Mouse (Mus musculus) midbrain, embryonic 12.5 days (tissue): Measurements from ENCODE around the gene Tk2. TPM values are rescaled to one million over a fixed set of nuclear protein-coding genes. Genes with fewer than 3 reads are reported as not detected.
"Not testable (repeated sequence)": the region's sequence is repeated elsewhere in the genome, so short reads cannot be mapped to it uniquely, and the experiment has no call there.

ENCODE experiments used
- ATAC-seq: fragments of 200-750 bp; cut with Nextera tagmentation; 2 replicates; pipeline ENCODE4 v1.8.0; 2017; ENCODE audit warnings: low read depth, moderate TSS enrichment, moderate library complexity; ENCODE audit not compliant: low FRiP score
- H3K27ac ChIP-seq: fragments of 300-500 bp; sonication (generic); replicated peaks from 2 replicates; pipeline ENCODE4 v1.5.1; 2016; ENCODE audit warnings: mild to moderate bottlenecking
- H3K27me3 ChIP-seq: fragments of 300-500 bp; sonication (generic); 2 replicates; pipeline ENCODE4 v1.6.1; 2016; ENCODE audit warnings: mild to moderate bottlenecking
- H3K36me3 ChIP-seq: fragments of 300-500 bp; sonication (generic); 2 replicates; pipeline ENCODE4 v1.6.1; 2016
- H3K4me1 ChIP-seq: fragments of 300-500 bp; sonication (generic); 2 replicates; pipeline ENCODE4 v1.6.1; 2016
- H3K4me2 ChIP-seq: fragments of 300-500 bp; sonication (generic); replicated peaks from 2 replicates; pipeline ENCODE4 v1.6.1; 2016; ENCODE audit warnings: mild to moderate bottlenecking, moderate library complexity
- H3K4me3 ChIP-seq: fragments of 300-500 bp; sonication (generic); 2 replicates; pipeline ENCODE4 v1.5.1; 2016; ENCODE audit warnings: mild to moderate bottlenecking
- H3K9ac ChIP-seq: fragments of 300-500 bp; sonication (generic); replicated peaks from 2 replicates; pipeline ENCODE4 v1.6.1; 2016; ENCODE audit warnings: mild to moderate bottlenecking, moderate library complexity
- H3K9me3 ChIP-seq: fragments of 300-500 bp; sonication (generic); 2 replicates; pipeline ENCODE4 v1.6.1; 2016; ENCODE audit warnings: mild to moderate bottlenecking
- WGBS: fragments of 180-500 bp; shearing (Covaris S2); methylation state at CpG from one replicate; pipeline ENCODE4 v1.1.7; 2016; 5-methylcytosine and 5-hydroxymethylcytosine counted together
- polyA plus RNA-seq: library from polyadenylated mRNA; unstranded; fragments of >200 nt; fragmentation: Nextera tagmentation; extraction: Ambion mirVana; gene quantifications from 2 replicates; pipeline ENCODE4 v1.2.1, GENCODE M21; 2016

Gene Tk2
- polyA plus RNA-seq: 38.2 and 42.5 TPM in 2 replicates

GRCm38 (mm10) chr8:104248276-104248675, at the start of gene Tk2:
Gene Tk2 (minus strand): TSS chr8:104248558.
- H3K4me2 ChIP-seq: peak within 1 kb of the TSS; percentile 65
- under 1% methylated on average over 26 of the region's 28 CpGs for WGBS
- no peak within 1 kb of the TSS for H3K27ac ChIP-seq
- H3K36me3 ChIP-seq: peaks cover 14% of the 10 kb centered on the region; the same call in 1 of the 2 replicates
- H3K9me3 ChIP-seq: no peaks in the 10 kb centered on the region
- H3K4me1 ChIP-seq: peaks cover 22% of the 10 kb centered on the region
- peak within 1 kb of the TSS; percentile 74 for H3K4me3 ChIP-seq
- H3K27me3 ChIP-seq: no peaks in the 10 kb centered on the region
- peak; percentile 89 for ATAC-seq
- H3K9ac ChIP-seq: peak within 1 kb of the TSS; percentile 82

- Histone ChIP-seq H3K27me3 (no peaks in the 10 kb centered on the region), H3K27ac (no peak overlapping the region), H3K9ac (no peak overlapping the region), H3K36me3 (no peaks in the 10 kb centered on the region), H3K4me3 (no peak overlapping the region), H3K9me3 (no peaks in the 10 kb centered on the region), H3K4me1 (no peaks in the 10 kb centered on the region), H3K4me2 (no peak overlapping the region)
- ATAC-seq: no peak
- 95% methylated on average over 1 of the region's 1 CpGs for WGBS
These were observed 46.0 kb upstream of the Tk2 start for GRCm38 (mm10) chr8:104294396-104294795.

- WGBS: 91% methylated on average over 12 of the region's 12 CpGs
- not testable (repeated sequence) for H3K27me3 ChIP-seq, H3K9me3 ChIP-seq, H3K4me3 ChIP-seq, H3K36me3 ChIP-seq, ATAC-seq, H3K4me2 ChIP-seq, H3K9ac ChIP-seq, H3K27ac ChIP-seq, H3K4me1 ChIP-seq
These were observed 44.7 kb upstream of the Tk2 start, which contains the start of gene Cmtm2a for GRCm38 (mm10) chr8:104293081-104293480. Gene Cmtm2a (minus strand): TSS chr8:104293181.

GRCm38 (mm10) chr8:104268937-104269440, 20.6 kb upstream of the Tk2 start:
- Histone ChIP-seq H3K27ac (no peak overlapping the region), H3K4me2 (no peak overlapping the region), H3K27me3 (no peaks in the 10 kb centered on the region), H3K36me3 (peaks cover 8% of the 10 kb centered on the region), H3K4me3 (no peak overlapping the region), H3K9me3 (no peaks in the 10 kb centered on the region), H3K9ac (no peak overlapping the region), H3K4me1 (no peaks in the 10 kb centered on the region)
- no peak for ATAC-seq
- 89% methylated on average over 6 of the region's 6 CpGs for WGBS

DNA sequence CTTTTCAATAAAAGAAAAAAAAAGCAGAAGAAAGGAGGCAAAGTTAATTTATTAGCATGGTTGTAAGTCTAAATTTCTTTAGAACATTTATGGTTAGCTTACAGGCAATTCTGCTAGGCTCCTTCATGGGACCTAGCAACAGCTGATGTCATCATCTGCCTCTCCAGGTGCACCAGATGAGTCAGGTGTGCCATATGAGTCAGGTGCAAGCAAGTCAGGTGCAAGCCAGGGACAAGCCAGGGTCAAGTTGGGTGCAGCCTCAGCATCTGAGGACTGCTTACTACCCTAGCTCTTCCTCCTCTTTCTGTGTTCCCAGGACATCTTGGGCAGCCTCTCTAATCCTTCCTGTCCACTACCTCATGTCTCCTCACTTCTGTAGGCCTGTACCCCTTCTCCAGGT, 20.0 kb upstream of the Tk2 start:
- Histone ChIP-seq H3K27ac (no peak overlapping the region), H3K4me2 (no peak overlapping the region), H3K9ac (no peak overlapping the region), H3K9me3 (no peaks in the 10 kb centered on the region), H3K4me3 (no peak overlapping the region), H3K4me1 (no peaks in the 10 kb centered on the region), H3K27me3 (no peaks in the 10 kb centered on the region), H3K36me3 (peaks cover 14% of the 10 kb centered on the region)
- ATAC-seq: no peak

DNA sequence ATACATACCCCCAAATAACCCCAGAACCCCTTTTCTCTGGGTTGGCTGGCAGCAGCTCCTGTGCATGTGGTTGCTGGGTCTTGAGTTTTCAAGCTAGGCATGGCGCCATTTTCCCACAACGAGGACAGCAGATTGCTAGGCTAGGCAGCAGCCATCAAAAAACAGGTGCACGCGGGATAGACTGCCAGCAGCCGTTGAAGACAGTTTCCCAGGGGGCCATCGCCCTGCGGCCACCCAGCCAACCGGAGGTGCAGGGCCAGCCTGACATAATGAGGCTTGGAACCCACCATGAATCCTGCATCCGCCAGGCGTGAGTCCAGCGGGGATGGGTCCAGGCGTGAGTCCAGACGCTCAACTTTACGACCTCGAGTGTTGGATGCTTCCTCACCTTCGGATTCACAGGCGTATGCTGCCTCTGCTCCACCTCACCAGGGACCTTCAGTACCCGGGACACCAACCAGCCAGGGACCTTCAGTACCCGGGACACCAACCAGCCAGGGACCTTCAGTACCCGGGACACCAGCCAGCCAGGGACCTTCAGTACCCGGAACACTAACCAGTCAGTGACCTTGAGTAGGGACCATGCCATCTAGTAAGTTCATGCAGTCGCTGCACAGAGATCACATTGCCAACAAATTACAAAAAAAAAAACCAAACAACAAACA, 16.0 kb upstream of the Tk2 start:
- H3K27ac ChIP-seq, H3K9me3 ChIP-seq, H3K9ac ChIP-seq, H3K27me3 ChIP-seq, H3K4me1 ChIP-seq, ATAC-seq, H3K4me2 ChIP-seq, H3K4me3 ChIP-seq: not testable (repeated sequence)
- peaks cover 26% of the 10 kb centered on the region for H3K36me3 ChIP-seq
- WGBS: 96% methylated on average over 22 of the region's 22 CpGs

DNA sequence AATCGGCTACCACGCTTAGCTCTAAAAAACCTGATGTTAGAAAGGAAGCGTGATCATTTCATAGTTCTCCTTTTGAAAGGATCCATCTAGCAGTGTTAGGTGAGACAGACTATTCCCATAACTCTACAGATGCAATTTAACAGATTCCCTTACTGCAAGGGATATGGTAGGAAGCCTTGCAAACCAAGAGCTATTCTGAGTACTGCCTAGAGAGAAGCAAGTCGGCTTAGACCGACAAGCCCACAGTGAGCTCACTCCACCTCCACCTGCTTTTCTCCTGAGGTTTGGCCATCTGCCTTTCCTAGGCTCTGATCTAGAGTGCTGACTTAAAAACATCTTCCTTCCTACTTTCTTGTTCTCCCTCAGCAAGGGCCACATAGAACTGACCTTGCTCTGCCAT, 13.4 kb upstream of the Tk2 start:
- H3K36me3 ChIP-seq: peaks cover 49% of the 10 kb centered on the region
- not testable (repeated sequence) for H3K4me3 ChIP-seq, H3K27me3 ChIP-seq, H3K9ac ChIP-seq, ATAC-seq, H3K9me3 ChIP-seq, H3K4me1 ChIP-seq, H3K27ac ChIP-seq, H3K4me2 ChIP-seq
- WGBS: 94% methylated on average over 5 of the region's 5 CpGs

DNA sequence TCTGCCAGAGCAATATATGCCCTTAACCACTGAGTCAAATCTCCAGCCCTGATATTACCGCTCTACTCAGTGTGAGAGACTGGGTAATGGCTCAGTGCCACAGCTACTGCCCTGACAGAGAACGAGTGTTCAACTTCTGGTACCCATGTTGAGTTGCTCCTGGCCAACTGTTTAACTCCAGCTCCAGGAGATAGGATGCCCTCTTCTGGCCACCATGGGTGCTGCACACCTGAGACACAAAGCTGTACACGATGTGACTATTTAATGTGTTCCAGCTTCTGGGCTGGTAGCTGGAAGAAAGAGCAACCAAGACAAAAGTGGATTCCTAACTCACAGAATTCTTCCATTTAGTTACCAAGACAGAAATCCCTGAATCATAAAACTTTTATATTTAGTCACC, 4.7 kb upstream of the Tk2 start:
- ATAC-seq: no peak
- no peaks in the 10 kb centered on the region for H3K27me3 ChIP-seq
- H3K36me3 ChIP-seq: peaks cover 9% of the 10 kb centered on the region
- H3K4me1 ChIP-seq: peaks cover 8% of the 10 kb centered on the region
- H3K9ac ChIP-seq: no peak overlapping the region
- no peaks in the 10 kb centered on the region for H3K9me3 ChIP-seq
- H3K4me2 ChIP-seq: no peak overlapping the region
- no peak overlapping the region for H3K27ac ChIP-seq
- 92% methylated on average over 3 of the region's 3 CpGs for WGBS
- H3K4me3 ChIP-seq: no peak overlapping the region

DNA sequence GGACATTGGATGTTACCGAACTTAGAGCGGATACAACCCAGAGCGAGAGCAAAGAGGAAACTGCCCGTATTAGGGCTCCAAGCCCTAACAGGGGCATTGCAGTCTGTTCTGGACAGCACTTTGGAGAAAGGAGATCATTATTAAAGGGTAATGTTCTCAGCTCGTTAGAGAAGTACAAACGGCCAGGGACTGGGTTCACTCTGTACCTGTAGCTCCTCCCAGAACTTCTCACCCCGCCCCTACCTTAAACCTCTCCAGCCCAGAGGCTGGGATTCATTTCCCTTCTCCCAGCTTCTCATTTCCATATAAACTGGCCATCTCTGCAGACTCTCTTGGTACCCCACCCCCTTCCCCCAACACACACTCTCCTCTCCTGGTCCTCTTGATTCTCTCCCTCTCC, 3.1 kb upstream of the Tk2 start:
- no peaks in the 10 kb centered on the region for H3K36me3 ChIP-seq
- H3K4me2 ChIP-seq: peak overlapping the region; percentile 74
- peaks cover 22% of the 10 kb centered on the region for H3K4me1 ChIP-seq
- peak overlapping the region; percentile 68 for H3K4me3 ChIP-seq
- H3K27me3 ChIP-seq: no peaks in the 10 kb centered on the region
- WGBS: 0% methylated on average over 7 of the region's 7 CpGs
- peak overlapping the region; percentile 69 for H3K9ac ChIP-seq
- 0 out of 2 replicates have a peak, but pooled peaks have one; percentile 10 for ATAC-seq
- no peak overlapping the region for H3K27ac ChIP-seq
- H3K9me3 ChIP-seq: no peaks in the 10 kb centered on the region

DNA sequence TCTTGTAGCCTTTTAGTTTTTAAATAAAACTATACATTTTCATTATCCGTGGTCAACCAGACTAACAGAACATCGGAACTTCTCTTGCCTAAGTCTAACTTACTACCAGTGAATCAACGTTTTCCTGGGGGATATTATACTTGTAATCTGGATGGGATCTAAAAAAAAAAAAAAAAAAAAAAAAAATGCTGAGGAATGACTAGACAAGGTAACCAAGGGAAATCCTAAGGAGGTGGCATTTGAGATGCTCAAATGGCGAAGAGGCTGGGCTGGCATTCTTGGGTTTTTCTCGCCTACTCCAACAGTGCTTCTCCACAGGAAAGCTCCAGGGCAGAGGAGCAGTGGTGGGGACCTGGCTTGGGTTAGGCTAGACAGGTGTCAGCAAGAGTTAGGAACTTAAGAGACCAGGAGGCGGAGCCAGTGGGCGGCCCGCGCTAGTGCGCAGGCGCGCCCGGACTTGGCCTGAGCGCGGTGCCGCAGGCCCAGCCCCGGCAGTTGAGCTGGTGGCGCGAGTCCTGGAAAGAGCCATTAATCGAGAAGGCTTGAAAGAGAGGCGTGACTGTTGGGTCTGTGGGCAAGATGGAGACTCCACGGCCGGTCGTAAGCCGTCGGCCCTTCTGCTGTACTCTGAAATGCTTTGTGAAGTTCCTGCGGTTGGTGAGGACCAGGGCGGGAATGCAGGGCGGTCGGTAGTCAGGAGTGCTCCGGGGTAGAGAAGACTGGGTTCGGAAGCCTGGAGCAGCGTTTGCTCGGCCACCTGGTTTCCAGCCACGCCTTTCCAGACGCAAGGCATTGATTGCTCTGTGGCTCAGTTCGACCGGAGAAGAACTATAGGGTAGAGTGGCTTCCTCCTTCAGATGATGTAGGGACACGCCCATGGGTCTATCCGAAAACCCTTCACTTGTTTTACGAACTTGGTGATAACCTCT, 2.3 kb upstream of the Tk2 start, which contains the start of gene Cklf:
Cklf (plus strand) TSS at position 423 of the 929 bp plus-strand sequence.
- Histone ChIP-seq H3K27ac (peak within 1 kb of the TSS; percentile 68), H3K9me3 (no peaks in the 10 kb centered on the region), H3K36me3 (no peaks in the 10 kb centered on the region), H3K27me3 (no peaks in the 10 kb centered on the region), H3K4me1 (peaks cover 22% of the 10 kb centered on the region), H3K4me2 (peak within 1 kb of the TSS; percentile 74), H3K4me3 (peak within 1 kb of the TSS; percentile 68), H3K9ac (peak within 1 kb of the TSS; percentile 69)
- peak; percentile 89 for ATAC-seq
- 4% methylated on average over 41 of the region's 41 CpGs for WGBS

- no peak for ATAC-seq
- H3K9ac ChIP-seq: no peak overlapping the region
- no peaks in the 10 kb centered on the region for H3K27me3 ChIP-seq
- H3K4me2 ChIP-seq: no peak overlapping the region
- H3K4me3 ChIP-seq: no peak overlapping the region
- no peak overlapping the region for H3K27ac ChIP-seq
- peaks cover 22% of the 10 kb centered on the region for H3K4me1 ChIP-seq
- H3K36me3 ChIP-seq: 0 out of 2 replicates have a peak, but pooled peaks cover 6% of the 10 kb centered on the region
- no peaks in the 10 kb centered on the region for H3K9me3 ChIP-seq
- WGBS: 87% methylated on average over 7 of the region's 7 CpGs
These were observed 1.2 kb upstream of the Tk2 start for GRCm38 (mm10) chr8:104249442-104249996.

DNA sequence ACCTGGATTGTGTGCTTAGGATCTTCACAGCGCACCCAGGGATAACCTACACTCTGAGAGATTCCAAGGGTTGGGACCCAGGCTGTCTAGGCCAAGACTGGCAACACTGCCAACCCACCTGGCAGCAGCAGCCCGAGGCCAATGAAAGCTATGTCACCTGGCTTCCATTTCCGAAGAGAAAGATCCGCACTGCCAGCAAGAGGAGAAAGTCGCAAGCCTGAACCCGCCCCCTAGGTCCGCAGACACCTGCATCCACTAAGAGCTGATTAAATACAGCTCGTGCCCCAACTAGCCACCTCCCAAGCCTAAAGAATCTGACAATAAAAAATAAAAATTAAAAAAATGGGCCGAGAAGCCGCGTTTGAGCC, 466 bp downstream of the Tk2 start:
- peak overlapping the region; percentile 82 for H3K9ac ChIP-seq
- peak overlapping the region; percentile 65 for H3K4me2 ChIP-seq
- no peaks in the 10 kb centered on the region for H3K27me3 ChIP-seq
- H3K4me1 ChIP-seq: peaks cover 22% of the 10 kb centered on the region
- peak overlapping the region; percentile 74 for H3K4me3 ChIP-seq
- peak; percentile 5; the same call in 1 of the 2 replicates for ATAC-seq
- 5% methylated on average over 11 of the region's 11 CpGs for WGBS
- no peak overlapping the region for H3K27ac ChIP-seq
- peaks cover 18% of the 10 kb centered on the region; the same call in 1 of the 2 replicates for H3K36me3 ChIP-seq
- H3K9me3 ChIP-seq: no peaks in the 10 kb centered on the region
